Mouse (Mus musculus) layer of hippocampus, adult 2 months (tissue): ENCODE measurements at regions not wholly inside any gene's neighbourhood (a gene's known extent, or its start where the extent isn't known, plus 50 kb on each side); places are given as distances from the start of the nearest gene placed in this dataset.

ENCODE experiments used
- DNase-seq, 2 experiments: peaks; one replicate each; pipeline ENCODE4 v3.0.0; 2022; ENCODE audit warnings: low spot score in 2 of 2
- H3K27ac ChIP-seq: fragments of 200-600 bp; 2 replicates; pipeline ENCODE4 v1.8.1; 2022
- H3K4me3 ChIP-seq: fragments of 200-600 bp; 2 replicates; pipeline ENCODE4 v1.8.1; 2022; ENCODE audit warnings: mild to moderate bottlenecking
- CTCF ChIP-seq: fragments of 200-600 bp; conservative IDR thresholded peaks from 2 replicates; pipeline ENCODE4 v1.8.1; 2022; ENCODE audit warnings: antibody characterized with exemption, mild to moderate bottlenecking, moderate library complexity

DNA sequence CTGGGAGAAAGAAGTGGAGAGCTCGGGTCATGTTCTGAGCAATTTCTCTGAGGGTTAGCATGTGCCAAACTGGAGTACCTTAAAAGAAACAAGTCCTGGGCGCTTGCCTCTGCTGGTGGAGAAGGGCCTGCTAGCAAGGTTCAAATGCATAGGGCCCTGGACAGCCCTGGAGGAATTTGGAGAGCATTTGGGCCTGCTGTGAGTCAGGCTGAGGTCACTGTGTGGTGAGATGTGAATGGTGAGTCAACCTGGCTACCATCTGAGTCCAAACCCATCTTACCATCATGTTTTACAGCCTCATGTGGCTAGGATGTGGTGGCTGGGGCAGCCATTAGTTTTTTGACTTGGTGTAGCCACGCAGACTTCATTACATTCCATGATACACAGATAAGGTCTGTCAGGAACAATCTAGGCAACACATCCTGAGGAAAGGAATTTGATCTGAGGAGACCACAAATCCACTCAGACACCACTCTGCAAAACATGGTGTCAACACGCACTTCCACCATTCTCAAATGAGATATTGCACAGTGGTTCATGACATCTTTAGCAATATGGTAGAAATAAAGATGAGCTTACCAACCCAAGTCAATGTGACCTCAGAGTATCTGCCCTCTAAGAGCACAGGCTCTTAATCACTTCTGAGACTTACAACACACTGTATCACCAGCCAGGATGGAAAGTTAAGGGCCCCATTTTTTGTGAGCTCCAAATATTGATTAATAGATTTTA, 83.1 kb downstream of the Thbs2 start:
- Histone ChIP-seq H3K4me3 (no peak overlapping the region), H3K27ac (no peak overlapping the region)
- DNase-seq: no peak
- no peak for TF ChIP-seq CTCF

- Histone ChIP-seq H3K27ac (no peak overlapping the region), H3K4me3 (no peak overlapping the region)
- TF ChIP-seq CTCF: no peak
- DNase-seq: no peak
These were observed 85.2 kb downstream of the Thbs2 start for GRCm38 (mm10) chr17:14608845-14609244.

GRCm38 (mm10) chr17:14606356-14606989, 87.6 kb downstream of the Thbs2 start:
- Histone ChIP-seq H3K27ac (no peak overlapping the region), H3K4me3 (no peak overlapping the region)
- DNase-seq: no peak
- TF ChIP-seq CTCF: no peak

DNA sequence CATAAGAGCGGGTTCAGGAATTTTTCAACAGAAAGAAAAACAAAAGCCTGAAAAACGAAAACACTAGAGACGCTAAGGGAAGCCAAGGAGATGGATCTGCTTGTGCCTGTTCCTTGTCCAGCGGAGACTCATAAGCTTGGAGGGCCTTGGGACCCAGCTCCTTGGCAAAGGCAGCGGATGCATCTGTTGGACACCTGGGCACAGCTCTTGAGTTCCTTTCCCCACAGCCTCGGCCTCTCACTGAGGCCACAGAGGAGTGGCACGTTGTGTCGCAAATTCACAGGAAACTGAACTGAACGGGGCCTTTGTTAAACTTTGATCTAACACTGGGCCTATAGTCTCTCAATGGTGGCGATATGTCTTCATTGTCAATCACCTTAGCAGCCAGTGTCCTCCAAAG, 94.4 kb downstream of the Thbs2 start:
- TF ChIP-seq CTCF: no peak
- DNase-seq: no peak
- H3K4me3 ChIP-seq: no peak overlapping the region
- H3K27ac ChIP-seq: no peak overlapping the region

GRCm38 (mm10) chr17:14596470-14596869, 97.6 kb downstream of the Thbs2 start:
- H3K27ac ChIP-seq: no peak overlapping the region
- H3K4me3 ChIP-seq: no peak overlapping the region
- no peak for DNase-seq
- TF ChIP-seq CTCF: no peak

GRCm38 (mm10) chr17:14595525-14595924, 98.5 kb downstream of the Thbs2 start:
- DNase-seq: no peak
- TF ChIP-seq CTCF: no peak
- H3K27ac ChIP-seq: no peak overlapping the region
- no peak overlapping the region for H3K4me3 ChIP-seq

DNA sequence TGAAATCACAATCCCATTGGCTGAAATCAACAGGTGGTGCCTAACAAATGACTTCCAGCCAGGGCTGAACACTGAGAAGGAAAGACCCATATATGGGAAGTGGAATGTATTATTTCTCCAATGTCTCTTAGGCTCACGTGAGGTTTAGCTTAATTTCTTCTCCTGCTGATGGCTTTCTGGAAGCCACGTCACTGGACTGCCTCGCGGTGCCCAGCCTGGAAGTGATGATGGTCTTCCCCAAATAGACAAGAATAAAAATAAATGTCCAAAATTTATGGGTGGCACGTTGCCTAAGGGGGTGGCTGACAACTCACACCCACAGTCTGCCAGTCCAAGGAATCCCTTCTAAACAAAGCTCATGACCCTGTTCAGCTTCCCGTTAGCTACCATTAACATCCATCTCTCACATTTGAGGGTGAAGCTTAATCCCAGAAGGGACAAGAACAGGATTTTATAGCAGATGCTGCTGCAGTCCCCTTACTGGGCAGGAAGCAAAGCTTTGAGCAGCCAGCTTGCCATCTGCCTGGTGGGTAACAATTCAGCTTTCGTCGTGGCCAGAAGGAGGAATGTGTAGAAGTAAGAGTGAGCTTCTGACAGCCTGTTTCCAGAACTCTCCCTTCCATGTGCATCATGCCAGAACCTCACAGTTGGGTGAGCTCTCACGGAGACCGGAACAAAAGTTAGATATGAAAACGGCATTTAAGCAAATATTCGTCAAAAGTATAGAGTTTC, 105.8 kb downstream of the Thbs2 start:
- DNase-seq: peak; percentile 32
- H3K4me3 ChIP-seq: no peak overlapping the region
- TF ChIP-seq CTCF: no peak
- no peak overlapping the region for H3K27ac ChIP-seq

DNA sequence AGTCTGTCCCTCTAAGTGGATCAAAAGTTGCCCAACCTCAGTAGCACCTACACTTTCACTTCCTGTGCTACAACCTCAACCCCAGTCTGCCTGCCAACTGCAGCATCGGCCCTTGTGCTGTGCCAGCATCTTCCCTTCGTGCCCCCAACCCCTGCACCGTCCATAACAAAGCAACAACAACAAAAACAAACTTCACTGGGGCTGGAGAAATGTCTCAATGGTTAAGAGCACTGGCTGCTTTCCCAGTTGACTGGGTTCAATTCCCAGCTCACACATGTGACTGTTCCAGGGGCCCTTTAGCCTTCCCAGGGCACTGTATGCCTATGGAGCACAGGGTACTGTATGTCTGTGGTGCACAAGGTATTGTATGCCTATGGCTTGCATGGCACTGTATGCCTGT, 114.4 kb downstream of the Thbs2 start:
- DNase-seq: no peak
- Histone ChIP-seq H3K4me3 (no peak overlapping the region), H3K27ac (no peak overlapping the region)
- no peak for TF ChIP-seq CTCF

- no peak for DNase-seq
- no peak for TF ChIP-seq CTCF
- Histone ChIP-seq H3K4me3 (no peak overlapping the region), H3K27ac (no peak overlapping the region)
These were observed 115.3 kb downstream of the Thbs2 start for GRCm38 (mm10) chr17:14578721-14579120.

DNA sequence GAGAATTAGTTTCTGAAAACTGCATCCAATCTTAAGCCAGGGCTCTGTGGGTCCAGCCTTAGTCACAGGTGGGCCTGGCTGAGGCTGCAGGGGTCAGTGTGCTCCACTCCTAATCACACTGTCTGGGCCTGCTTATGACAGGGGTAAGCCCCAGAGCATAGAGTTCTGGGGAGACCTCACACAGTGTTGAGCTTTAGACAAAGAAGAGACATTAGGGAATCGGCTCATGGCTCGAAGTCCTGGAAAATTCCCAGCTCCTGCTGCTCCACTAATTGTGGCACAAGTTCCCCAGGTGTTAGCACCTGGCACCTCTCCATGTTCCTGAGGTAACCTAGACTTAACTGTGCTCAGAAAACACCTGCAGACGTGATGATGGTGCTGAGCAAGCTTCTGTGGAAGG, 115.8 kb downstream of the Thbs2 start:
- H3K27ac ChIP-seq: no peak overlapping the region
- TF ChIP-seq CTCF: no peak
- H3K4me3 ChIP-seq: no peak overlapping the region
- DNase-seq: no peak

GRCm38 (mm10) chr17:14576159-14576558, 117.9 kb downstream of the Thbs2 start:
- DNase-seq: no peak
- no peak for TF ChIP-seq CTCF
- H3K27ac ChIP-seq: no peak overlapping the region
- H3K4me3 ChIP-seq: no peak overlapping the region

DNA sequence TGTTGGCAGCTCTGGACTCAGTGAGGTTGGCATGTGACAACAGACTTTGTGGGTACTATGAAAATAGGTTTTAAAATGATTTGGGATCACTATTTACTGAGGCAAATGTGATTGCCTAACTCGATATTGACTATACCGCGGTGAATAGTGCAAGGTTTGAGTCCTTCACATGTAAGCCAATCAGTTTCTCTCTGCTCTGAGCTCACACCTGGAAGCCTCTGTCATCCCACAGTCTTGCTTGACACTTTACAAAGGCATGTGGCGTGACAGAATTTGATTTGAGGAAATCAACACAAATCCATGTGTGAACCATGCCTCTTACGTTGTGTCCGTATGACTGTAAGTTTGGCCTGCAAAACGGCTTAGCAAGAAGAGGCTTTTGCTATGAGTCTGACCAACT, 122.9 kb downstream of the Thbs2 start:
- no peak overlapping the region for H3K4me3 ChIP-seq

DNA sequence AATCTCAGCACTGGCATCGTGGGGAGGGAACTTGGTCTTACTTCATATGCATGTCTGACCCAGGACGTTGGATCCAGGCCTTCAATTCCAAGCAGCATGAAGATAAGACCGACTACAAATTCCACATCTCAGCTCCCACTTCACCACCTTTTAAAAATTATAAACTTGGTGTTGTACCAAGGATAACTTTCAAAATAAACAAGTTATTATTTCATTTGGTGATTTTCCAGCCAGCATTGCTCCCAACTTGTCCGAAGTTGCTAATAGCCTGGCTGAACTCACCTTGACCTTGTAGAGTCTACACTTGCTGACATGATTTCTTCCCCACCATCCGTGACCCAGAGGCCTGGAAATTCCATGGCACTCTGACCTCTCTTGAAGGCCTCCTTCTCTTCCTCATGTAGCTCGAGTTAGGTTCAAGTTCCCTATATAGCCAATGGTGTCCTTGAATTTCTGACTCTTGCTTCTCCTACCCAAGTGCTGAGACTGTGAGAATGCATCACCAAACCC, 123.7 kb downstream of the Thbs2 start:
- no peak for DNase-seq
- Histone ChIP-seq H3K27ac (no peak overlapping the region), H3K4me3 (no peak overlapping the region)
- no peak for TF ChIP-seq CTCF

More for the DNA sequence above, 122.9 kb downstream of the Thbs2 start:
- no peak for DNase-seq
- no peak for TF ChIP-seq CTCF
- H3K27ac ChIP-seq: no peak overlapping the region

- DNase-seq: no peak
- Histone ChIP-seq H3K4me3 (no peak overlapping the region), H3K27ac (no peak overlapping the region)
- TF ChIP-seq CTCF: no peak
These were observed 131.8 kb downstream of the Thbs2 start for GRCm38 (mm10) chr17:14562191-14562590.
